Comparison of ENCODE assay signal across 11 mouse cellular contexts in the genomic region with DNA sequence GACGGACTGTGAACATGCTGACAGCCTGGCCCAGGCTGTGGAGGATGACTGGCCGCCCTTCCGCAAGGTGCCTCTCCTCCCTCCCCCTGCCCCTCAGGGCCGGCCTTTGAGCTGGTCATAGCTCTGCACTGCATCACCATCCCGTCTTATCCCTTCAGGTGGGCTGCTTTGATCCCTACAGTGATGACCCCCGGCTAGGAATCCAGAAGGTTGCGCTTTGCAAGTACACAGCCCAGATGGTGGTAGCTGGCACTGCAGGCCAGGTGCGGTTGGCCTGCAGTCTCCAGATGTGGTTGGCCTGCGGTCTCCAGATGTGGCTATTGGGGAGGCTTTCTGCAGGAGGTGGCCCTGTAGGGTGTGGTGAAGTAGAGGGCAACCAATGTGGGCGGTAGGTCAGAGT. TPM values are rescaled to one million over a fixed set of nuclear protein-coding genes. Genes with fewer than 3 reads are reported as not detected.
DNase-seq lines count a peak whose midpoint lies in the region.
"Had no signal": no experiment of that assay in that cellular context is flagged by ENCODE, and none has a peak within 500 bp of the region (broad histone marks: within the 10 kb centered on the region; RNA-seq: fewer than 3 reads in every experiment).

No protein-coding gene starts in this region.

- DNase-seq in adrenal gland, postnatal 10 days = peak; percentile 3
- no peak for DNase-seq in adrenal gland, postnatal 36 days
- peak; percentile 3 for DNase-seq in gastrocnemius, postnatal 10 days
- DNase-seq in gastrocnemius, postnatal 4 days (ENCODE audit: low spot score in 2 of 2) = no peak
- DNase-seq in lung, postnatal 14 days = peak; percentile 0
- DNase-seq in lung, adult 18-20 months = no peak
- DNase-seq in adrenal gland, postnatal 14 days = peak; percentile 5
- no peak for DNase-seq in Muller cell, postnatal 12 days (ENCODE audit: inconsistent ontology term)
- DNase-seq: embryo, embryonic 11 days; kidney, postnatal 14 days; liver, embryonic 13.5 days had no signal

RNA-seq across cellular contexts. Expression of a gene that starts 9.1 kb away (rescaled TPM):
- 10 to 100 TPM; 23.0 to 30.4 TPM for total RNA-seq in adrenal gland, postnatal 10 days (2021)
- total RNA-seq in adrenal gland, postnatal 36 days (2021) = 10 to 100 TPM; 23.6 to 24.7 TPM
- 10 to 100 TPM; 15.7 to 20.3 TPM for total RNA-seq in gastrocnemius, postnatal 10 days (2021)
- total RNA-seq in gastrocnemius, postnatal 4 days (2021) = 10 to 100 TPM; 29.7 to 32.0 TPM
- total RNA-seq in adrenal gland, postnatal 14 days (2021) = 23.7 and 28.8 TPM in 2 replicates

RNA-seq across cellular contexts. Expression of a gene that starts 18.4 kb away (rescaled TPM):
- 100 to 1,000 TPM; 105 to 118 TPM for total RNA-seq in adrenal gland, postnatal 10 days (2021)
- 100 to 1,000 TPM; 137 to 162 TPM for total RNA-seq in adrenal gland, postnatal 36 days (2021)
- 10 to 100 TPM; 88.9 to 89.0 TPM for total RNA-seq in gastrocnemius, postnatal 10 days (2021)
- total RNA-seq in gastrocnemius, postnatal 4 days (2021) = 100 to 1,000 TPM; 104 to 113 TPM
- total RNA-seq in adrenal gland, postnatal 14 days (2021) = 126 and 137 TPM in 2 replicates

RNA-seq across cellular contexts. Expression of a gene that starts 19.6 kb away (rescaled TPM):
- 10 to 100 TPM; 31.8 to 43.9 TPM for total RNA-seq in adrenal gland, postnatal 10 days (2021)
- total RNA-seq in adrenal gland, postnatal 36 days (2021) = 10 to 100 TPM; 27.7 to 38.1 TPM
- total RNA-seq in gastrocnemius, postnatal 10 days (2021) = 10 to 100 TPM; 79.9 to 81.7 TPM
- total RNA-seq in gastrocnemius, postnatal 4 days (2021) = 10 to 100 TPM; 70.6 to 76.5 TPM
- total RNA-seq in adrenal gland, postnatal 14 days (2021) = 30.8 and 36.0 TPM in 2 replicates

Comparison
In these comparisons a context has a peak if more than half of its experiments do, and no peak if none do; other contexts are left out.
1. DNase-seq: peak in adrenal gland, postnatal 10 days (single experiment), gastrocnemius, postnatal 10 days (single experiment), lung, postnatal 14 days (single experiment) and adrenal gland, postnatal 14 days (single experiment); none in adrenal gland, postnatal 36 days (0 of 2), gastrocnemius, postnatal 4 days (0 of 2), lung, adult 18-20 months (0 of 2) and Muller cell, postnatal 12 days (single experiment).